Mouse (Mus musculus): ENCODE data around the gene Mrpl20. TPM values are rescaled to one million over a fixed set of nuclear protein-coding genes. Genes with fewer than 3 reads are reported as not detected.
A peak's percentile ranks its signal among the peaks of the same experiment; 100 is the strongest.

Mrpl20 gene
- total and polyA plus RNA-seq, 2 experiments: 29.7 to 72.4 TPM

DNA sequence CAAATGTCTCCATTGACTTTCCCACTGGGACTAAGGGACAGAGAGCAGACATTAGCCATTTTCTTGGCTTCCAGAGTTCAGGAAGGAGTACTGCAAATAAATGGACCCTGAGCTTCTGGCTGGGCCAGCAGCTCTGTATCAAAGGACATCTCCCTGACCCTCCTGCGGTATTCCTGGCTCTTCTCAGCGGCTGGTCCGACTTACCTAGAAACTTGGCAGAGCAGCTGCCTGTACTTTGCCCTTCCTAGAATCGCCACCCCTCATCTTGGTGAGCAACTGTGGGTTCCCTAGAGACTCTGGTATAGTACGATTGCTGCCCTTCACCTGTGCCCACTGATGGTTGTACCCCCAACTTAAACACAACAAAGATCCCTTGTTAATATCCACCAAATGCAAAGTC lies 40.6 kb downstream of the Mrpl20 start:
- WGBS: 42% methylated on average over 5 of the region's 5 CpGs
- H3K36me3 ChIP-seq (ENCODE audit: control insufficient read depth, insufficient read depth, low read length): no peaks in the 10 kb centered on the region
- DNase-seq (ENCODE audit: extremely low read depth, low read depth, low spot score): no peak
- no peak overlapping the region for H3K9ac ChIP-seq (ENCODE audit: low read depth, low read length)
- peaks cover 10% of the 10 kb centered on the region for H3K4me1 ChIP-seq (ENCODE audit: control insufficient read depth, insufficient read depth, low read length)
- H3K4me3 ChIP-seq (ENCODE audit: insufficient read depth, low read depth, low read length): no peak overlapping the region
- no peak overlapping the region for H3K27ac ChIP-seq (replicated peaks; ENCODE audit: insufficient read depth, low read depth, low read length)
- TF ChIP-seq CTCF (IDR thresholded peaks at IDR 0.05; ENCODE audit: low read depth, low read length) (no peak), POLR2A (IDR thresholded peaks at IDR 0.05; ENCODE audit: extremely low read depth, insufficient read depth, low read length) (no peak)
- H3K27me3 ChIP-seq (ENCODE audit: control insufficient read depth, insufficient read depth, low read length): no peaks in the 10 kb centered on the region
- H3K79me2 ChIP-seq (ENCODE audit: control insufficient read depth, insufficient read depth, low read length): peaks cover 8% of the 10 kb centered on the region; the same call in 1 of the 2 replicates

DNA sequence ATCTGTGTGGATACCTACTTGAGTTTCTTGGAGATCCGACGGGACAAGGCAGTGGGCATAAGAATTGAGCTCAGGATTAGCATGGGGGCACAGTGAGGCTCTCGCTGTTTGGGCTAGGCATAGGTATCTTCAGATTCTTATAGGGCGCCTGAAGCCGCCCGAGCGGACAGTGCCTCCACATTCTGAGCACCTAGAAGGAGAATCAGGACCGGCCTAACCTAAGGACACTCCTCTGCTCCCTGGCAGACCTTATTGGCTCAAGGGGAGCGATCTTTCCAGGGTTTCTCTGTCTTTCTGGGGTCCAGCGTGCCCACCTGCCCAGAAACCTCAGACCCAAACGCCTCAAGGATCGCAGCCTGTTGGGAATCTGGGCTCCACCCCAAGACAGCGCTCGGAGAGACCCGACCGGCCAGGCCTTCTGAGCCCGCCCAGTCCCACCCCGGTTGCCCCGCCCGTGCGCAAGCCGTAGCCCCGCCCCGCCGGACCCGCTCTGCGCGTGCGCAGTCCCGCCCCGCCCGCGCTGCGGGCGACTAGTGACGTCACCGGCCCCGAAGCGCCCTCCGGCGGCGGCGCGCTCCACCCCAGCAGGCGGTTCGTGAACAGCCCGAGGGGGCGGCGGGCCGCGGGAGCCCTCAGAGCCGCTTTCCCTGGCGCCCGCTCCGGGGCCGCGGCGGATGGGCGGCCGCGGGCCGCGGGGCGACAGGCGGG lies 44.3 kb downstream of the Mrpl20 start, which contains the start of gene Dvl1:
Gene Dvl1, plus strand, starts transcription at position 532 of the 708 bp plus-strand sequence.
- Histone ChIP-seq H3K4me3 (ENCODE audit: insufficient read depth, low read depth, low read length) (peak within 1 kb of the TSS; percentile 91), H3K36me3 (ENCODE audit: control insufficient read depth, insufficient read depth, low read length) (no peaks in the 10 kb centered on the region), H3K27ac (replicated peaks; ENCODE audit: insufficient read depth, low read depth, low read length) (peak within 1 kb of the TSS; percentile 70), H3K79me2 (ENCODE audit: control insufficient read depth, insufficient read depth, low read length) (peaks cover 39% of the 10 kb centered on the region), H3K4me1 (ENCODE audit: control insufficient read depth, insufficient read depth, low read length) (peaks cover 25% of the 10 kb centered on the region), H3K27me3 (ENCODE audit: control insufficient read depth, insufficient read depth, low read length) (no peaks in the 10 kb centered on the region), H3K9ac (ENCODE audit: low read depth, low read length) (peak within 1 kb of the TSS; percentile 92)
- DNase-seq (ENCODE audit: extremely low read depth, low read depth, low spot score): peak; percentile 68
- 3% methylated on average over 64 of the region's 65 CpGs for WGBS
- TF ChIP-seq CTCF (IDR thresholded peaks at IDR 0.05; ENCODE audit: low read depth, low read length) (peak; percentile 53; the same call in 1 of the 2 replicates), POLR2A (IDR thresholded peaks at IDR 0.05; ENCODE audit: extremely low read depth, insufficient read depth, low read length) (peak; percentile 51)

DNA sequence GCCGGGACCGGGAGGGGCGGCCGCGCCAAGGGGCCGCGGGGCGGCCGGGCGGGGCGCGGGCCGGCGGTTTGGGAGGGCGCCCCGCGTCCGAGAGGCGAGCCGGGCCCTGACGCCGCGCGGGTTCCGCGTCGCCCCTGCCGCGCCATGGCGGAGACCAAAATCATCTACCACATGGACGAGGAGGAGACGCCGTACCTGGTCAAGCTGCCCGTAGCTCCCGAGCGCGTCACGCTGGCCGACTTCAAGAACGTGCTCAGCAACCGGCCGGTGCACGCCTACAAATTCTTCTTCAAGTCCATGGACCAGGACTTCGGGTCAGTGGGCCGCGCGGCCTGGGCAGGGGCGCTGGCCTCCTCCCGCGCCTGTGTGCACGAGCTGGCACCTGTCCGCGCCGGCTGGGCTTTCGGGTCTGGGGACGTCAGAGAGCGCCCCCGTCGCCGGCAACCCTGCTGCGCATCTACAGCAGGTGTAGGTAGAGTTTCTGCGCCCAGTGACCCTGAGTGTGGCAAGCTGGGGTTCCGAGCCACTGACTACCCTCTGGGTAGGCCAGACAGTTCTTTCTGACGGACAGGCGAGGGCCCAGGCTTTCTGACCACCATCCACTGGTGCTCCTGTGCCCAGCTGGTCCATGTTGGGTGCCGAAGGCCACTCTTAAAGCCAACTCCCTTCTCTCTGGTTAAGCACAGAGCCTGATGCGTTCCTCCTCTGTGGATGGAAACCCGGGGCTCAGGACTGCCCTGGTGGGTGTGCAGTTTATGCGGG lies 45.1 kb downstream of the Mrpl20 start:
- TF ChIP-seq POLR2A (IDR thresholded peaks at IDR 0.05; ENCODE audit: extremely low read depth, insufficient read depth, low read length): no peak
- TF ChIP-seq CTCF (IDR thresholded peaks at IDR 0.05; ENCODE audit: low read depth, low read length): no peak
- peak overlapping the region; percentile 91 for H3K4me3 ChIP-seq (ENCODE audit: insufficient read depth, low read depth, low read length)
- H3K36me3 ChIP-seq (ENCODE audit: control insufficient read depth, insufficient read depth, low read length): no peaks in the 10 kb centered on the region
- H3K27ac ChIP-seq (replicated peaks; ENCODE audit: insufficient read depth, low read depth, low read length): peak overlapping the region; percentile 70
- H3K79me2 ChIP-seq (ENCODE audit: control insufficient read depth, insufficient read depth, low read length): peaks cover 40% of the 10 kb centered on the region
- H3K9ac ChIP-seq (ENCODE audit: low read depth, low read length): peak overlapping the region; percentile 92
- H3K4me1 ChIP-seq (ENCODE audit: control insufficient read depth, insufficient read depth, low read length): peaks cover 25% of the 10 kb centered on the region
- no peaks in the 10 kb centered on the region for H3K27me3 ChIP-seq (ENCODE audit: control insufficient read depth, insufficient read depth, low read length)
- 1% methylated on average over 61 of the region's 69 CpGs for WGBS
- DNase-seq (ENCODE audit: extremely low read depth, low read depth, low spot score): no peak

DNA sequence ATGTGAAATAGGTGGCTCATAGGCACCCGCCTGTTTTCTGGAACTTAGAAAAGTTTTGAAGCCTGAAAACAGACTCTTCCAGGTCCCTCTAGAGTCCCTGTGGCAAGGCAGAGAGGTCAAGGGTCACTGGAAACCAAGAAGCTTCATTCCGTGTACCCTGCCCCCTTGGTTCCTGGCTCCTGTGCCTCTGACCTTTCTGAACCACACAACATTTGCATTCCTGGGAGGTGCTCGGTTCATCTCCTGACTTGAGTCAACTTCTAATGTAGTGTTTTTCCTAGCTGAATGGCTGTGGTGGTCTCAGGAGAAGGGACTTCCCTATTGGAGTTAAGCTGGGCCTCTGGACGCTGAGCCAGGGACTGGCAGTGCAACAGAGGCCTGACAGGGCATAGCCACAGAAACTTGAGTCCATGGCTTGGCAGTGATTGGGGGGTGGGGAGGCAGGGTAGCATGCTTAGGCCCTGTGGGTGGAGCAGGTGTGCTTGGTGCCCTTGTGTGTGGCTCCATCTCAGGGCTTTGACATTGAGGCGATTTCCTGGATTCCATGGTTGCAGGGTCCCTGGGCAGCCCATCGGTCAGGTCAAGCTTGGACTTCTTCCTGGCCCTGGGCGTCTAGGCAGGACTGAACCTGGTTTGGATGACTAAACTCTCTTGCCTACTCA lies 45.9 kb downstream of the Mrpl20 start:
- peak; percentile 89 for DNase-seq (ENCODE audit: extremely low read depth, low read depth, low spot score)
- peaks cover 40% of the 10 kb centered on the region for H3K79me2 ChIP-seq (ENCODE audit: control insufficient read depth, insufficient read depth, low read length)
- H3K36me3 ChIP-seq (ENCODE audit: control insufficient read depth, insufficient read depth, low read length): no peaks in the 10 kb centered on the region
- 25% methylated on average over 7 of the region's 7 CpGs for WGBS
- peak overlapping the region; percentile 91 for H3K4me3 ChIP-seq (ENCODE audit: insufficient read depth, low read depth, low read length)
- peak overlapping the region; percentile 70 for H3K27ac ChIP-seq (replicated peaks; ENCODE audit: insufficient read depth, low read depth, low read length)
- no peaks in the 10 kb centered on the region for H3K27me3 ChIP-seq (ENCODE audit: control insufficient read depth, insufficient read depth, low read length)
- H3K4me1 ChIP-seq (ENCODE audit: control insufficient read depth, insufficient read depth, low read length): peaks cover 25% of the 10 kb centered on the region
- TF ChIP-seq POLR2A (IDR thresholded peaks at IDR 0.05; ENCODE audit: extremely low read depth, insufficient read depth, low read length) (no peak), CTCF (IDR thresholded peaks at IDR 0.05; ENCODE audit: low read depth, low read length) (no peak)
- peak overlapping the region; percentile 92 for H3K9ac ChIP-seq (ENCODE audit: low read depth, low read length)

DNA sequence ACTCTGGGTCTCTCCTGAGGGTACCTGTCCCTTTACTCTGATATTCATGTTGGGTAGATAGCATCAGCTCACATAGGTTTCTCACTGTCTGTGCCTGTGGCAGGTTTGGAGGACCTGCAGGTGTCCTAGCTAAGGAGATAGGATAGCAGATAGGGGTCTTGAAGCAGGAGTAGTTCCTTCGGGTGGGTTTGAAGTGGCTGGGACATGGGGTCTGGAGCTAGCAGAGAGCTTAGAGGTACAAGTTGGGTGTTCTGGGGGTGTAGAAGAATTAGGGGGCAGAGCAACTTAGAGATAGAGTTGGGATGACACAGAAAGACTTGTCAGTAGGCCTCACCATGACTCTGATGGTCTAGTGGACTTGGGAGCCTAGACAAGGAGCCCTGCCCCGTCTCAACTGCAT lies 46.7 kb downstream of the Mrpl20 start:
- no peak for DNase-seq (ENCODE audit: extremely low read depth, low read depth, low spot score)
- Histone ChIP-seq H3K9ac (ENCODE audit: low read depth, low read length) (no peak overlapping the region), H3K27ac (replicated peaks; ENCODE audit: insufficient read depth, low read depth, low read length) (no peak overlapping the region), H3K4me3 (ENCODE audit: insufficient read depth, low read depth, low read length) (no peak overlapping the region), H3K4me1 (ENCODE audit: control insufficient read depth, insufficient read depth, low read length) (peaks cover 25% of the 10 kb centered on the region), H3K79me2 (ENCODE audit: control insufficient read depth, insufficient read depth, low read length) (peaks cover 40% of the 10 kb centered on the region), H3K27me3 (ENCODE audit: control insufficient read depth, insufficient read depth, low read length) (no peaks in the 10 kb centered on the region), H3K36me3 (ENCODE audit: control insufficient read depth, insufficient read depth, low read length) (no peaks in the 10 kb centered on the region)
- WGBS: 78% methylated on average over 2 of the region's 2 CpGs
- no peak for TF ChIP-seq CTCF (IDR thresholded peaks at IDR 0.05; ENCODE audit: low read depth, low read length)
- no peak for TF ChIP-seq POLR2A (IDR thresholded peaks at IDR 0.05; ENCODE audit: extremely low read depth, insufficient read depth, low read length)

Measured in liver, adult 2 months (tissue).